Mouse (Mus musculus) bone marrow, adult 2 months (tissue): ENCODE results near the gene Tgfbr3l.

ENCODE experiments used
- CTCF ChIP-seq: fragments of 200-500 bp; IDR thresholded peaks from 2 replicates; pipeline ENCODE4 v1.5.1; 2011; ENCODE audit warnings: low read length, control low read depth; ENCODE audit not compliant: control insufficient read depth, insufficient read depth
- POLR2A ChIP-seq: fragments of 200-500 bp; IDR thresholded peaks from 2 replicates; pipeline ENCODE4 v1.6.1; 2011; ENCODE audit warnings: low read depth, mild to moderate bottlenecking, control low read depth, low read length, borderline replicate concordance; ENCODE audit not compliant: control insufficient read depth

- no peak for TF ChIP-seq CTCF
- no peak for TF ChIP-seq POLR2A
These were observed 4.2 kb downstream of the Tgfbr3l start for GRCm38 (mm10) chr8:4252116-4252760.
